Comparison of ENCODE assay signal across 8 mouse cellular contexts in genomic region chr1:93805221-93805951, GRCm38 (mm10). TPM values are rescaled to one million over a fixed set of nuclear protein-coding genes. Genes with fewer than 3 reads are reported as not detected.
DNase-seq lines count a peak whose midpoint lies in the region; ATAC-seq and TF ChIP-seq lines count a peak whose summit lies in the region.

No protein-coding gene starts in this region.

- no peak for TF ChIP-seq CTCF in lung, adult 2 months (IDR thresholded peaks at IDR 0.05; ENCODE audit: insufficient read depth, low read length)

- H3K9me3 ChIP-seq in lung, embryonic 15.5 days: no peaks in the 10 kb centered on the region
- H3K9me3 ChIP-seq in neural tube, embryonic 15.5 days (replicated peaks): no peaks in the 10 kb centered on the region

- H3K36me3 ChIP-seq in lung, embryonic 15.5 days: peaks cover 33% of the 10 kb centered on the region
- peaks cover 28% of the 10 kb centered on the region for H3K36me3 ChIP-seq in neural tube, embryonic 15.5 days

- WGBS in lung, embryonic 15.5 days: 60% methylated on average over 5 of the region's 5 CpGs
- WGBS in lung, adult 2 months: 72% methylated on average over 5 of the region's 5 CpGs
- 85% methylated on average over 5 of the region's 5 CpGs for WGBS in neural tube, embryonic 15.5 days

- H3K27me3 ChIP-seq in lung, embryonic 15.5 days: no peaks in the 10 kb centered on the region
- H3K27me3 ChIP-seq in neural tube, embryonic 15.5 days (replicated peaks): no peaks in the 10 kb centered on the region

- no peak for ATAC-seq in lung, embryonic 15.5 days (ENCODE audit: borderline replicate concordance, extremely low read depth, low FRiP score, low TSS enrichment)
- ATAC-seq in neural tube, embryonic 15.5 days (ENCODE audit: low FRiP score): no peak

- no peak for TF ChIP-seq POLR2A in lung, adult 2 months (IDR thresholded peaks at IDR 0.05; ENCODE audit: borderline replicate concordance, extremely low read depth, low read depth, low read length)

- peaks cover 38% of the 10 kb centered on the region for H3K4me1 ChIP-seq in lung, embryonic 15.5 days
- H3K4me1 ChIP-seq in lung, adult 2 months (ENCODE audit: control insufficient read depth, insufficient read depth, low read length): peaks cover 7% of the 10 kb centered on the region; the same call in 1 of the 2 replicates
- H3K4me1 ChIP-seq in neural tube, embryonic 15.5 days: peaks cover 42% of the 10 kb centered on the region

- no peak overlapping the region for H3K9ac ChIP-seq in lung, embryonic 15.5 days
- H3K9ac ChIP-seq in neural tube, embryonic 15.5 days (replicated peaks): no peak overlapping the region

- DNase-seq in cerebellum, adult 9-11 months: peak; percentile 68
- DNase-seq in cerebellum, postnatal 36 days: no peak
- DNase-seq in lung, adult 2 months: no peak
- peak; percentile 32 for DNase-seq in induced T-regulatory cell, adult 2 months (ENCODE audit: low read depth)
- DNase-seq in right cerebral cortex, postnatal 14 days: no peak
- no peak for DNase-seq in kidney, adult 18-20 months

- no peak overlapping the region for H3K27ac ChIP-seq in lung, embryonic 15.5 days
- H3K27ac ChIP-seq in neural tube, embryonic 15.5 days (replicated peaks): no peak overlapping the region

- H3K4me3 ChIP-seq in lung, embryonic 15.5 days: no peak overlapping the region
- H3K4me3 ChIP-seq in lung, adult 2 months (replicated peaks; ENCODE audit: extremely low read depth, low read depth, low read length): no peak overlapping the region
- H3K4me3 ChIP-seq in neural tube, embryonic 15.5 days (replicated peaks): no peak overlapping the region

- H3K4me2 ChIP-seq in lung, embryonic 15.5 days: peak overlapping the region; percentile 75; the same call in 1 of the 2 replicates
- peak overlapping the region; percentile 96; the same call in 1 of the 2 replicates for H3K4me2 ChIP-seq in neural tube, embryonic 15.5 days

RNA-seq across cellular contexts. Expression of gene Ing5, which starts 1.6 kb away (rescaled TPM):
- 20.6 and 22.3 TPM in 2 replicates for polyA plus RNA-seq in lung, embryonic 15.5 days (2015; fragmentation: Nextera tagmentation; extraction: Ambion mirVana)
- 7.1 and 10.1 TPM in 2 replicates for polyA plus RNA-seq in lung, adult 2 months (2012; rRNA removed)
- polyA plus RNA-seq in neural tube, embryonic 15.5 days (2015; fragmentation: Nextera tagmentation; extraction: Ambion mirVana): 7.9 and 11.0 TPM in 2 replicates

RNA-seq across cellular contexts. Expression of gene Dtymk, which starts 3.7 kb away (rescaled TPM):
- 258 and 260 TPM in 2 replicates for polyA plus RNA-seq in lung, embryonic 15.5 days (2015; fragmentation: Nextera tagmentation; extraction: Ambion mirVana)
- 26.8 and 29.1 TPM in 2 replicates for polyA plus RNA-seq in lung, adult 2 months (2012; rRNA removed)
- 146 and 174 TPM in 2 replicates for polyA plus RNA-seq in neural tube, embryonic 15.5 days (2015; fragmentation: Nextera tagmentation; extraction: Ambion mirVana)

RNA-seq across cellular contexts. Expression of gene D2hgdh, which starts 19.3 kb away (rescaled TPM):
- 12.5 and 14.9 TPM in 2 replicates for polyA plus RNA-seq in lung, embryonic 15.5 days (2015; fragmentation: Nextera tagmentation; extraction: Ambion mirVana)
- polyA plus RNA-seq in lung, adult 2 months (2012; rRNA removed): 17.0 and 21.3 TPM in 2 replicates
- polyA plus RNA-seq in neural tube, embryonic 15.5 days (2015; fragmentation: Nextera tagmentation; extraction: Ambion mirVana): 16.0 and 17.8 TPM in 2 replicates

RNA-seq across cellular contexts. Expression of gene Thap4, which starts 50.7 kb away (rescaled TPM):
- polyA plus RNA-seq in lung, embryonic 15.5 days (2015; fragmentation: Nextera tagmentation; extraction: Ambion mirVana): 46.6 and 50.9 TPM in 2 replicates
- polyA plus RNA-seq in lung, adult 2 months (2012; rRNA removed): 28.5 and 29.3 TPM in 2 replicates
- polyA plus RNA-seq in neural tube, embryonic 15.5 days (2015; fragmentation: Nextera tagmentation; extraction: Ambion mirVana): 45.4 and 53.2 TPM in 2 replicates

RNA-seq across cellular contexts. Expression of gene Atg4b, which starts 54.1 kb away (rescaled TPM):
- polyA plus RNA-seq in lung, embryonic 15.5 days (2015; fragmentation: Nextera tagmentation; extraction: Ambion mirVana): 75.2 and 76.8 TPM in 2 replicates
- polyA plus RNA-seq in lung, adult 2 months (2012; rRNA removed): 38.6 and 50.6 TPM in 2 replicates
- polyA plus RNA-seq in neural tube, embryonic 15.5 days (2015; fragmentation: Nextera tagmentation; extraction: Ambion mirVana): 80.1 and 83.0 TPM in 2 replicates

Comparison
In these comparisons a context has a peak if more than half of its experiments do, and no peak if none do; other contexts are left out.
1. DNase-seq: peak in cerebellum, adult 9-11 months (single experiment) and induced T-regulatory cell, adult 2 months (single experiment); none in cerebellum, postnatal 36 days (0 of 2), lung, adult 2 months (single experiment), right cerebral cortex, postnatal 14 days (single experiment) and kidney, adult 18-20 months (single experiment).